Comparison of ENCODE assay signal across 11 mouse cellular contexts in genomic region chr10:11517122-11517521, GRCm38 (mm10).
DNase-seq lines count a peak whose midpoint lies in the region; ATAC-seq and TF ChIP-seq lines count a peak whose summit lies in the region.
"Had no signal": no experiment of that assay in that cellular context is flagged by ENCODE, and none has a peak within 500 bp of the region (broad histone marks: within the 10 kb centered on the region; RNA-seq: fewer than 3 reads in every experiment).

No protein-coding gene starts in this region.

- no peaks in the 10 kb centered on the region for H3K4me1 ChIP-seq in forebrain, postnatal 0 days (ENCODE audit: insufficient read depth)
- H3K4me1 ChIP-seq in forebrain, embryonic 15.5 days: peaks cover 3% of the 10 kb centered on the region; the same call in 1 of the 2 replicates
- no peaks in the 10 kb centered on the region for H3K4me1 ChIP-seq in liver, embryonic 14.5 days (replicated peaks; ENCODE audit: control insufficient read depth in 2 of 2, insufficient read depth in 2 of 2, low read length in 1 of 2)
- H3K4me1 ChIP-seq in liver, embryonic 12.5 days: no peaks in the 10 kb centered on the region
- H3K4me1 ChIP-seq in ES-E14 (ENCODE audit: control insufficient read depth in 2 of 2, insufficient read depth in 2 of 2, low read length in 2 of 2, poor library complexity in 1 of 2): no peaks in the 10 kb centered on the region
- H3K4me1 ChIP-seq: hindbrain, embryonic 15.5 days; limb, embryonic 12.5 days had no signal

- no peaks in the 10 kb centered on the region for H3K27me3 ChIP-seq in forebrain, postnatal 0 days (ENCODE audit: insufficient read depth, low read length)
- H3K27me3 ChIP-seq in forebrain, embryonic 15.5 days: no peaks in the 10 kb centered on the region
- H3K27me3 ChIP-seq in liver, embryonic 14.5 days (ENCODE audit: control insufficient read depth, insufficient read depth, low read length): no peaks in the 10 kb centered on the region
- no peaks in the 10 kb centered on the region for H3K27me3 ChIP-seq in liver, embryonic 12.5 days (replicated peaks)
- H3K27me3 ChIP-seq: hindbrain, embryonic 15.5 days; limb, embryonic 12.5 days had no signal

- H3K4me3 ChIP-seq in forebrain, postnatal 0 days (ENCODE audit: low read depth, low read length): no peak overlapping the region
- H3K4me3 ChIP-seq in forebrain, embryonic 15.5 days: no peak overlapping the region
- H3K4me3 ChIP-seq in liver, embryonic 14.5 days (ENCODE audit: insufficient read depth in 1 of 2, low read depth in 2 of 2, low read length in 2 of 2): no peak overlapping the region
- no peak overlapping the region for H3K4me3 ChIP-seq in liver, embryonic 12.5 days
- no peak overlapping the region for H3K4me3 ChIP-seq in ES-E14 (ENCODE audit: insufficient read depth in 1 of 2, low read depth in 1 of 2, low read length in 2 of 2, poor library complexity in 1 of 2, severe bottlenecking in 1 of 2)
- H3K4me3 ChIP-seq: hindbrain, embryonic 15.5 days; limb, embryonic 12.5 days had no signal

- H3K27ac ChIP-seq in forebrain, postnatal 0 days (ENCODE audit: low read depth, low read length): no peak overlapping the region
- H3K27ac ChIP-seq in forebrain, embryonic 15.5 days (replicated peaks): no peak overlapping the region
- H3K27ac ChIP-seq in liver, embryonic 14.5 days: no peak overlapping the region
- H3K27ac ChIP-seq in liver, embryonic 12.5 days: no peak overlapping the region
- no peak overlapping the region for H3K27ac ChIP-seq in ES-E14 (ENCODE audit: insufficient read depth, low read depth, low read length, poor library complexity, severe bottlenecking)
- H3K27ac ChIP-seq: hindbrain, embryonic 15.5 days; limb, embryonic 12.5 days had no signal

- DNase-seq in forebrain, postnatal 0 days: no peak
- no peak for DNase-seq in liver, embryonic 14.5 days (ENCODE audit: low read depth in 3 of 3, low spot score in 3 of 3)
- DNase-seq in ES-E14 (ENCODE audit: low read depth, low spot score): no peak
- peak; percentile 14 for DNase-seq in embryo, embryonic 11 days
- DNase-seq in gastrocnemius, postnatal 25 days: no peak
- DNase-seq in thymus, adult 18-20 months: no peak
- DNase-seq: heart, adult 18-20 months had no signal

- H3K9ac ChIP-seq in forebrain, postnatal 0 days: no peak overlapping the region
- no peak overlapping the region for H3K9ac ChIP-seq in forebrain, embryonic 15.5 days (replicated peaks)
- H3K9ac ChIP-seq in liver, embryonic 14.5 days (replicated peaks): no peak overlapping the region
- no peak overlapping the region for H3K9ac ChIP-seq in liver, embryonic 12.5 days
- no peak overlapping the region for H3K9ac ChIP-seq in ES-E14 (ENCODE audit: insufficient read depth, low read depth, low read length, poor library complexity, severe bottlenecking)
- H3K9ac ChIP-seq: hindbrain, embryonic 15.5 days; limb, embryonic 12.5 days had no signal

- no peak for ATAC-seq in forebrain, postnatal 0 days
- no peak for ATAC-seq in forebrain, embryonic 15.5 days (replicated peaks)
- ATAC-seq in liver, embryonic 14.5 days (ENCODE audit: insufficient read depth): no peak
- no peak for ATAC-seq in liver, embryonic 12.5 days

- TF ChIP-seq CTCF in forebrain, postnatal 0 days (IDR thresholded peaks at IDR 0.05; ENCODE audit: low read depth): 0 out of 2 replicates have a peak, but pooled peaks have one; percentile 23
- 0 out of 2 replicates have a peak, but pooled peaks have one; percentile 14 for TF ChIP-seq CTCF in liver, embryonic 14.5 days (IDR thresholded peaks at IDR 0.05; ENCODE audit: low read depth)

- H3K36me3 ChIP-seq in forebrain, postnatal 0 days (ENCODE audit: insufficient read depth): no peaks in the 10 kb centered on the region
- no peaks in the 10 kb centered on the region for H3K36me3 ChIP-seq in forebrain, embryonic 15.5 days
- H3K36me3 ChIP-seq in liver, embryonic 14.5 days (replicated peaks; ENCODE audit: control insufficient read depth, insufficient read depth, low read depth): no peaks in the 10 kb centered on the region
- H3K36me3 ChIP-seq in liver, embryonic 12.5 days: no peaks in the 10 kb centered on the region
- no peaks in the 10 kb centered on the region for H3K36me3 ChIP-seq in ES-E14 (ENCODE audit: control insufficient read depth, insufficient read depth, low read length, poor library complexity, severe bottlenecking)
- H3K36me3 ChIP-seq: hindbrain, embryonic 15.5 days; limb, embryonic 12.5 days had no signal

- 64% methylated on average over 2 of the region's 2 CpGs for WGBS in forebrain, postnatal 0 days
- WGBS in forebrain, embryonic 15.5 days: 63% methylated on average over 2 of the region's 2 CpGs
- WGBS in liver, embryonic 14.5 days (ENCODE audit: insufficient replicate concordance): 57% methylated on average over 2 of the region's 2 CpGs
- 42% methylated on average over 2 of the region's 2 CpGs for WGBS in liver, embryonic 12.5 days (ENCODE audit: insufficient replicate concordance)

- in situ Hi-C loops in ES-E14 (cut with MboI; ENCODE audit: low sequenced_read_pairs in 2 of 2, unreplicated experiment in 2 of 2): no loop called here

- H3K4me2 ChIP-seq in forebrain, postnatal 0 days (ENCODE audit: low read depth): no peak overlapping the region
- H3K4me2 ChIP-seq in forebrain, embryonic 15.5 days (replicated peaks): no peak overlapping the region
- no peak overlapping the region for H3K4me2 ChIP-seq in liver, embryonic 14.5 days (ENCODE audit: low read depth)
- H3K4me2 ChIP-seq in liver, embryonic 12.5 days: no peak overlapping the region
- H3K4me2 ChIP-seq: hindbrain, embryonic 15.5 days; limb, embryonic 12.5 days had no signal

- no peak for TF ChIP-seq EP300 in liver, embryonic 14.5 days (IDR thresholded peaks at IDR 0.05; ENCODE audit: low read depth)

- no peaks in the 10 kb centered on the region for H3K9me3 ChIP-seq in forebrain, postnatal 0 days (ENCODE audit: low read length)
- no peaks in the 10 kb centered on the region for H3K9me3 ChIP-seq in forebrain, embryonic 15.5 days
- H3K9me3 ChIP-seq in liver, embryonic 14.5 days (ENCODE audit: control insufficient read depth, low read length): no peaks in the 10 kb centered on the region
- H3K9me3 ChIP-seq in liver, embryonic 12.5 days (replicated peaks): no peaks in the 10 kb centered on the region
- no peaks in the 10 kb centered on the region for H3K9me3 ChIP-seq in ES-E14 (ENCODE audit: control insufficient read depth, insufficient read depth, low read depth, low read length)
- H3K9me3 ChIP-seq: hindbrain, embryonic 15.5 days; limb, embryonic 12.5 days had no signal

TF ChIP-seq in ES-E14, 5 proteins besides CTCF, POLR2A, EP300 and RAD21:
- TF ChIP-seq ZNF384 (IDR thresholded peaks at IDR 0.05; ENCODE audit: low read depth, low read length): no peak
- no peak for TF ChIP-seq HCFC1 (IDR thresholded peaks at IDR 0.05; ENCODE audit: borderline replicate concordance, insufficient read depth, low read length)
- TF ChIP-seq CHD2 (IDR thresholded peaks at IDR 0.05; ENCODE audit: low read depth, low read length): no peak
- TF ChIP-seq MAFK (IDR thresholded peaks at IDR 0.05; ENCODE audit: insufficient read depth, low read depth, low read length): no peak
- TF ChIP-seq ZC3H11A (IDR thresholded peaks at IDR 0.05; ENCODE audit: borderline replicate concordance, low read depth, low read length): peak; percentile 66; the same call in 1 of the 2 replicates
